Mouse (Mus musculus) Patski (cell line): ENCODE results near the gene Irf2bp2. TPM values are rescaled to one million over a fixed set of nuclear protein-coding genes. Genes with fewer than 3 reads are reported as not detected.

Experiments used
- ATAC-seq: fragments of 100-300 bp; one replicate; pipeline ENCODE4 v1.8.0; 2021
- CTCF ChIA-PET: fragments of 350-600 bp; sonication (Branson Sonifier 250); formaldehyde crosslinking; loops from one replicate; lab custom pipeline; 2022; ENCODE audit warnings: inconsistent platforms; lab: Charles Lee
- POLR2A ChIA-PET: fragments of 350-600 bp; sonication (Branson Sonifier 250); formaldehyde crosslinking; loops from one replicate; lab custom pipeline; 2022; ENCODE audit warnings: antibody characterized with exemption, inconsistent platforms; lab: Charles Lee
- DNase-seq: peaks from one replicate; pipeline ENCODE4 v3.0.0-alpha.2; 2011; ENCODE audit warnings: low read depth, low spot score
- H3K27me3 ChIP-seq: fragments of 371-371 bp; one replicate; pipeline ENCODE4 v1.5.1; 2021
- CTCF ChIP-seq: fragments of 100-300 bp; IDR thresholded peaks from one replicate; pipeline ENCODE4 v1.5.1; 2021
- in situ Hi-C: fragments of 300-500 bp; cut with MboI; formaldehyde crosslinking; loops from 3 replicates; pipeline ENCODE4 v1.11.1; 2018; ENCODE audit warnings: low pct_unique_long_range_greater_than_20kb, mixed read lengths
- polyA plus RNA-seq: library from polyadenylated mRNA; unstranded; gene quantifications from one replicate; pipeline ENCODE4 v1.2.3, GENCODE M21; 2021

Irf2bp2 gene
- polyA plus RNA-seq, 1 experiment from 2014 or later = 61.2 TPM

- POLR2A ChIA-PET = interaction anchor here (0.5 to 2.4 kb wide), 5 partner anchors 14 to 261 kb away, joined by 3 to 11 read pairs (median 3); no protein-coding TSS in a partner anchor
- ATAC-seq = peak; percentile 37
Observed at GRCm38 (mm10) chr8:126583971-126584843, 9.6 kb downstream of the Irf2bp2 start.

GRCm38 (mm10) chr8:126583534-126583933 is 10.3 kb downstream of the Irf2bp2 start:
- in situ Hi-C loops = no loop called here
- ATAC-seq = no peak
- ChIA-PET CTCF (interaction anchor here (0.9 kb wide), 1 partner anchor 86 kb away, joined by 3 read pairs; no protein-coding TSS in a partner anchor), POLR2A (interaction anchor here (0.5 to 2.4 kb wide), 5 partner anchors 13 to 262 kb away, joined by 3 to 11 read pairs (median 3); no protein-coding TSS in a partner anchor)
- no peak for TF ChIP-seq CTCF
- DNase-seq = no peak
- no peaks in the 10 kb centered on the region for H3K27me3 ChIP-seq

More at GRCm38 (mm10) chr8:126583971-126584843, 9.6 kb downstream of the Irf2bp2 start:
- in situ Hi-C loops = no loop called here
- CTCF ChIA-PET = interaction anchor here (0.9 kb wide), 1 partner anchor 87 kb away, joined by 3 read pairs; no protein-coding TSS in a partner anchor
- no peak for TF ChIP-seq CTCF
- no peak for DNase-seq
- no peaks in the 10 kb centered on the region for H3K27me3 ChIP-seq

- DNase-seq (no peak), ATAC-seq (no peak)
- no peak for TF ChIP-seq CTCF
- POLR2A ChIA-PET = interaction anchor here (1.2 to 2.4 kb wide), 3 partner anchors 12 to 262 kb away, joined by 3 to 11 read pairs (median 3); no protein-coding TSS in a partner anchor
- in situ Hi-C loops = no loop called here
- H3K27me3 ChIP-seq = no peaks in the 10 kb centered on the region
- CTCF ChIA-PET = interaction anchor here (0.6 kb wide), 1 partner anchor 346 kb away, joined by 3 read pairs; no protein-coding TSS in a partner anchor
Observed at GRCm38 (mm10) chr8:126583018-126583417, 10.8 kb downstream of the Irf2bp2 start.

- ChIA-PET POLR2A (interaction anchor here (1.2 to 1.5 kb wide), 2 partner anchors 15 to 263 kb away, joined by 3 to 5 read pairs; no protein-coding TSS in a partner anchor), CTCF (interaction anchor here (0.6 to 1.5 kb wide), 2 partner anchors 338 to 347 kb away, joined by 3 to 4 read pairs; no protein-coding TSS in a partner anchor)
- no peak for DNase-seq
- peak; percentile 65 for TF ChIP-seq CTCF
- in situ Hi-C loops = no loop called here
- no peak for ATAC-seq
- H3K27me3 ChIP-seq = no peaks in the 10 kb centered on the region
Observed at GRCm38 (mm10) chr8:126582509-126582908, 11.3 kb downstream of the Irf2bp2 start.

GRCm38 (mm10) chr8:126581662-126582061 is 12.1 kb downstream of the Irf2bp2 start:
- CTCF ChIA-PET = interaction anchor here (0.9 to 1.5 kb wide), 2 partner anchors 27 to 339 kb away, joined by 3 to 4 read pairs; no protein-coding TSS in a partner anchor
- in situ Hi-C loops = no loop called here
- ATAC-seq (no peak), DNase-seq (no peak)
- no peak for TF ChIP-seq CTCF
- POLR2A ChIA-PET = interaction anchor here (1.5 kb wide), 1 partner anchor 14 kb away, joined by 5 read pairs; no protein-coding TSS in a partner anchor
- no peaks in the 10 kb centered on the region for H3K27me3 ChIP-seq

- ChIA-PET POLR2A (no interaction called here), CTCF (interaction anchor here (1.0 to 1.5 kb wide), 2 partner anchors 14 to 340 kb away, joined by 4 read pairs; no protein-coding TSS in a partner anchor)
- ATAC-seq = no peak
- no peak for TF ChIP-seq CTCF
- DNase-seq = no peak
- in situ Hi-C loops = no loop called here
- no peaks in the 10 kb centered on the region for H3K27me3 ChIP-seq
Observed at GRCm38 (mm10) chr8:126580826-126581225, 13.0 kb downstream of the Irf2bp2 start.

GRCm38 (mm10) chr8:126580086-126580485 is 13.7 kb downstream of the Irf2bp2 start:
- in situ Hi-C loops = no loop called here
- no peaks in the 10 kb centered on the region for H3K27me3 ChIP-seq
- ATAC-seq (no peak), DNase-seq (no peak)
- CTCF ChIA-PET = interaction anchor here (1.0 kb wide), 1 partner anchor 14 kb away, joined by 4 read pairs; no protein-coding TSS in a partner anchor
- TF ChIP-seq CTCF = no peak
- POLR2A ChIA-PET = no interaction called here

- POLR2A ChIA-PET = interaction anchor here (0.6 to 0.7 kb wide), 2 partner anchors 20 to 483 kb away, joined by 3 to 5 read pairs; no protein-coding TSS in a partner anchor
- CTCF ChIA-PET = no interaction called here
- in situ Hi-C loops = no loop called here
- ATAC-seq (no peak), DNase-seq (no peak)
- no peak for TF ChIP-seq CTCF
- no peaks in the 10 kb centered on the region for H3K27me3 ChIP-seq
Observed at GRCm38 (mm10) chr8:126578641-126579040, 15.1 kb downstream of the Irf2bp2 start.

- ChIA-PET CTCF (no interaction called here), POLR2A (interaction anchor here (0.7 kb wide), 1 partner anchor 11 kb away, joined by 4 read pairs; no protein-coding TSS in a partner anchor)
- no peak for DNase-seq
- in situ Hi-C loops = no loop called here
- no peaks in the 10 kb centered on the region for H3K27me3 ChIP-seq
- no peak for ATAC-seq
- TF ChIP-seq CTCF = no peak
Observed at GRCm38 (mm10) chr8:126576919-126577318, 16.9 kb downstream of the Irf2bp2 start.

- TF ChIP-seq CTCF = no peak
- POLR2A ChIA-PET = interaction anchor here (0.7 kb wide), 1 partner anchor 23 kb away, joined by 4 read pairs; no protein-coding TSS in a partner anchor
- in situ Hi-C loops = no loop called here
- CTCF ChIA-PET = interaction anchor here (1.4 kb wide), 1 partner anchor 78 kb away, joined by 3 read pairs; no protein-coding TSS in a partner anchor
- H3K27me3 ChIP-seq = no peaks in the 10 kb centered on the region
- DNase-seq (no peak), ATAC-seq (no peak)
Observed at GRCm38 (mm10) chr8:126576086-126576485, 17.7 kb downstream of the Irf2bp2 start.
